Mouse (Mus musculus) testis, adult 2 months (tissue): ENCODE results near the gene Dusp10.

Source experiments
- CTCF ChIP-seq: fragments of 200-500 bp; IDR thresholded peaks from 2 replicates; pipeline ENCODE4 v1.5.1; 2012; ENCODE audit warnings: low read depth, mild to moderate bottlenecking, inconsistent platforms, low read length, moderate library complexity; ENCODE audit not compliant: control insufficient read depth, insufficient read depth, insufficient replicate concordance
- POLR2A ChIP-seq: fragments of 200-500 bp; IDR thresholded peaks from 2 replicates; pipeline ENCODE4 v1.6.1; 2012; ENCODE audit warnings: low read depth, mild to moderate bottlenecking, inconsistent platforms, low read length, moderate library complexity; ENCODE audit not compliant: control insufficient read depth

- TF ChIP-seq CTCF (no peak), POLR2A (no peak)
Observed at GRCm38 (mm10) chr1:184117586-184117985, 104.5 kb downstream of the Dusp10 start.
